Comparison of ENCODE assay signal across 16 mouse cellular contexts in genomic region chr2:31202956-31203355, GRCm38 (mm10). TPM values are rescaled to one million over a fixed set of nuclear protein-coding genes. Genes with fewer than 3 reads are reported as not detected.
A peak's percentile ranks its signal among the peaks of the same experiment; 100 is the strongest.
DNase-seq lines count a peak whose midpoint lies in the region; ATAC-seq lines count a peak whose summit lies in the region.
"Had no signal": no experiment of that assay in that cellular context is flagged by ENCODE, and none has a peak within 500 bp of the region (broad histone marks: within the 10 kb centered on the region; RNA-seq: fewer than 3 reads in every experiment).

No protein-coding gene starts in this region.

- no peaks in the 10 kb centered on the region for H3K9me3 ChIP-seq in heart, embryonic 10.5 days
- H3K9me3 ChIP-seq in kidney, embryonic 14.5 days (ENCODE audit: control insufficient read depth, low read length): no peaks in the 10 kb centered on the region
- no peaks in the 10 kb centered on the region for H3K9me3 ChIP-seq in limb, embryonic 10.5 days (replicated peaks)
- H3K9me3 ChIP-seq: lung, embryonic 15.5 days; neural tube, embryonic 13.5 days had no signal

- H3K36me3 ChIP-seq in heart, embryonic 10.5 days: peaks cover 29% of the 10 kb centered on the region
- peaks cover 20% of the 10 kb centered on the region for H3K36me3 ChIP-seq in kidney, embryonic 14.5 days (ENCODE audit: control insufficient read depth, insufficient read depth, low read length)
- peaks cover 42% of the 10 kb centered on the region for H3K36me3 ChIP-seq in limb, embryonic 10.5 days

- peak overlapping the region; percentile 81 for H3K27ac ChIP-seq in heart, embryonic 10.5 days
- peak overlapping the region; percentile 44; the same call in 1 of the 2 replicates for H3K27ac ChIP-seq in kidney, embryonic 14.5 days (ENCODE audit: low read depth, low read length)
- H3K27ac ChIP-seq in limb, embryonic 10.5 days: peak overlapping the region; percentile 37
- H3K27ac ChIP-seq: lung, embryonic 15.5 days; neural tube, embryonic 13.5 days; stomach, postnatal 0 days had no signal

- no peak for DNase-seq in heart, embryonic 10.5 days (ENCODE audit: low spot score)
- no peak for DNase-seq in heart, adult 8-10 months (ENCODE audit: low spot score)
- no peak for DNase-seq in kidney, adult 9 months
- peak; percentile 35 for DNase-seq in adrenal gland, adult 8-10 months
- no peak for DNase-seq in limb, embryonic 10.5 days (ENCODE audit: low spot score)
- DNase-seq in cerebellum, postnatal 36 days: no peak
- DNase-seq: cerebellum, adult 11 months; heart, postnatal 10 days; kidney, adult 11 months; thymus, postnatal 25 days had no signal

- ATAC-seq in kidney, embryonic 14.5 days (ENCODE audit: low FRiP score, low TSS enrichment): peak; percentile 53; the same call in 1 of the 2 replicates
- no peak for ATAC-seq in CD4-positive, CD25-positive, alpha-beta regulatory T cell, adult 4 months
- ATAC-seq: forebrain, embryonic 16.5 days had no signal

- no peaks in the 10 kb centered on the region for H3K27me3 ChIP-seq in heart, embryonic 10.5 days (ENCODE audit: insufficient read depth, poor library complexity, severe bottlenecking)
- H3K27me3 ChIP-seq in kidney, embryonic 14.5 days (ENCODE audit: control insufficient read depth, insufficient read depth, low read length): no peaks in the 10 kb centered on the region
- no peaks in the 10 kb centered on the region for H3K27me3 ChIP-seq in limb, embryonic 10.5 days (ENCODE audit: low read depth, poor library complexity, severe bottlenecking)
- H3K27me3 ChIP-seq: lung, embryonic 15.5 days; neural tube, embryonic 13.5 days had no signal

- H3K4me3 ChIP-seq in heart, embryonic 10.5 days: no peak overlapping the region
- H3K4me3 ChIP-seq in kidney, embryonic 14.5 days (ENCODE audit: low read length): no peak overlapping the region
- H3K4me3 ChIP-seq in limb, embryonic 10.5 days: no peak overlapping the region
- H3K4me3 ChIP-seq: lung, embryonic 15.5 days; neural tube, embryonic 13.5 days had no signal

- WGBS in heart, embryonic 10.5 days: 79% methylated on average over 4 of the region's 4 CpGs
- WGBS in kidney, embryonic 14.5 days: 39% methylated on average over 4 of the region's 4 CpGs
- WGBS in limb, embryonic 10.5 days: 86% methylated on average over 4 of the region's 4 CpGs

- H3K4me1 ChIP-seq in heart, embryonic 10.5 days: peaks cover 85% of the 10 kb centered on the region
- peaks cover 23% of the 10 kb centered on the region for H3K4me1 ChIP-seq in kidney, embryonic 14.5 days (ENCODE audit: control insufficient read depth, insufficient read depth, low read length)
- H3K4me1 ChIP-seq in limb, embryonic 10.5 days: peaks cover 42% of the 10 kb centered on the region
- H3K4me1 ChIP-seq: lung, embryonic 15.5 days had no signal

- no peak overlapping the region for H3K9ac ChIP-seq in kidney, embryonic 14.5 days (ENCODE audit: low read depth, low read length)
- H3K9ac ChIP-seq: lung, embryonic 15.5 days; neural tube, embryonic 13.5 days had no signal

- H3K4me2 ChIP-seq in kidney, embryonic 14.5 days (replicated peaks; ENCODE audit: low read depth, low read length): no peak overlapping the region
- H3K4me2 ChIP-seq: lung, embryonic 15.5 days; neural tube, embryonic 13.5 days had no signal

RNA-seq across cellular contexts. Expression of gene Ncs1, which starts 42.7 kb away (rescaled TPM):
- polyA plus RNA-seq in heart, embryonic 10.5 days (2016; fragmentation: Nextera tagmentation; extraction: Ambion mirVana): 44.7 and 51.8 TPM in 2 replicates
- total RNA-seq in heart, adult 8-10 months (2022): 10 to 100 TPM; 10.0 to 16.2 (median 14.1) TPM
- 34.5 and 57.0 TPM in 2 replicates for polyA plus RNA-seq in kidney, embryonic 14.5 days (2014; fragmentation: Nextera tagmentation; extraction: Ambion mirVana)
- total RNA-seq in adrenal gland, adult 8-10 months (2022): 10 to 100 TPM in 2 of 4 experiments, 1 to 10 TPM in 2; 4.4 to 11.0 (median 7.7) TPM
- polyA plus RNA-seq in limb, embryonic 10.5 days (2016; fragmentation: Nextera tagmentation; extraction: Ambion mirVana): 57.5 and 62.0 TPM in 2 replicates
- polyA plus RNA-seq in CD4-positive, CD25-positive, alpha-beta regulatory T cell, adult 4 months (2017; shearing (Covaris generic)): 1 to 10 TPM in 1 of 2 experiments, under 1 TPM in 1; 0.63 to 1.4 TPM

RNA-seq across cellular contexts. Expression of gene Gpr107, which starts 50.8 kb away (rescaled TPM):
- polyA plus RNA-seq in heart, embryonic 10.5 days (2016; fragmentation: Nextera tagmentation; extraction: Ambion mirVana): 35.9 and 37.4 TPM in 2 replicates
- total RNA-seq in heart, adult 8-10 months (2022): 10 to 100 TPM; 27.1 to 34.5 (median 29.8) TPM
- polyA plus RNA-seq in kidney, embryonic 14.5 days (2014; fragmentation: Nextera tagmentation; extraction: Ambion mirVana): 26.6 and 27.5 TPM in 2 replicates
- total RNA-seq in adrenal gland, adult 8-10 months (2022): 10 to 100 TPM; 61.9 to 93.4 (median 75.7) TPM
- polyA plus RNA-seq in limb, embryonic 10.5 days (2016; fragmentation: Nextera tagmentation; extraction: Ambion mirVana): 29.0 and 38.0 TPM in 2 replicates
- polyA plus RNA-seq in CD4-positive, CD25-positive, alpha-beta regulatory T cell, adult 4 months (2017; shearing (Covaris generic)): 10 to 100 TPM; 56.6 to 60.7 TPM

Comparison
In these comparisons a context has a peak if more than half of its experiments do, and no peak if none do; other contexts are left out.
1. RNA of gene Ncs1, which starts 42.7 kb away (polyA plus RNA-seq): 57.5 to 62.0 TPM in limb, embryonic 10.5 days, 34.5 to 57.0 TPM in kidney, embryonic 14.5 days and 44.7 to 51.8 TPM in heart, embryonic 10.5 days; 0.63 to 1.4 TPM in CD4-positive, CD25-positive, alpha-beta regulatory T cell, adult 4 months; every median in the first group is over 10 times any median in the second.
2. Peak in every context shown above with its lines, with median percentiles within 50 percentile points of each other: H3K27ac ChIP-seq.